Mouse (Mus musculus) CH12.LX (cell line): ENCODE measurements at regions not wholly inside any gene's neighbourhood (a gene's known extent, or its start where the extent isn't known, plus 50 kb on each side); places are given as distances from the start of the nearest gene placed in this dataset.

Source experiments
- DNase-seq: peaks from one replicate; pipeline ENCODE4 v3.0.0-alpha.2; 2013; ENCODE audit errors: extremely low read depth
- H3K27ac ChIP-seq: 2 replicates; pipeline ENCODE4 v1.5.1; 2012; ENCODE audit warnings: low read depth, mild to moderate bottlenecking, control low read depth, moderate library complexity; ENCODE audit not compliant: insufficient read depth
- H3K27me3 ChIP-seq: replicated peaks from 2 replicates; pipeline ENCODE3; 2012; ENCODE audit warnings: inconsistent platforms
- H3K36me3 ChIP-seq, 2 experiments: replicated peaks in 1 of 2; 2 replicates each; pipeline versions ENCODE3 to v1.6.1; 2012; ENCODE audit warnings: inconsistent platforms in 1 of 2, low read length in 1 of 2, mild to moderate bottlenecking in 1 of 2, mixed read lengths in 1 of 2, moderate library complexity in 1 of 2; ENCODE audit not compliant: control insufficient read depth in 1 of 2, insufficient read depth in 1 of 2
- H3K4me1 ChIP-seq, 2 experiments: 2 replicates each; pipeline ENCODE4 v1.6.1; 2012; ENCODE audit warnings: inconsistent platforms in 1 of 2, moderate library complexity in 1 of 2; ENCODE audit not compliant: insufficient read depth in 2 of 2, control insufficient read depth in 1 of 2
- H3K4me2 ChIP-seq: 2 replicates; pipeline ENCODE4 v1.6.1; 2012; ENCODE audit warnings: low read depth, mild to moderate bottlenecking, control low read depth; ENCODE audit not compliant: poor library complexity, insufficient read depth, severe bottlenecking
- H3K4me3 ChIP-seq, 3 experiments: fragments of 150-350 bp in 1 of 3; sonication (generic) in 1 of 3; replicated peaks in 1 of 3; 2 replicates each; pipeline versions ENCODE3 to v1.5.1; 2011 to 2012; ENCODE audit warnings: low read depth in 2 of 3, low read length in 2 of 3, mild to moderate bottlenecking in 2 of 3, moderate library complexity in 2 of 3, control low read depth in 1 of 3, improper control_type of control experiment in 1 of 3, inconsistent platforms in 1 of 3, mixed read lengths in 1 of 3; ENCODE audit not compliant: poor library complexity in 1 of 3
- H3K79me2 ChIP-seq: replicated peaks from 2 replicates; pipeline ENCODE4 v1.6.1; 2012; ENCODE audit warnings: mild to moderate bottlenecking, moderate library complexity; ENCODE audit not compliant: control insufficient read depth, poor library complexity, insufficient read depth, severe bottlenecking; ENCODE audit errors: extremely low read depth
- H3K9ac ChIP-seq: 2 replicates; pipeline ENCODE4 v1.6.1; 2012; ENCODE audit warnings: low read depth, mild to moderate bottlenecking, control low read depth, moderate library complexity; ENCODE audit not compliant: insufficient read depth
- H3K9me3 ChIP-seq: replicated peaks from 2 replicates; pipeline ENCODE3; 2012; ENCODE audit warnings: low read length, inconsistent platforms, mixed read lengths
- BHLHE40 ChIP-seq: IDR thresholded peaks from 2 replicates; pipeline ENCODE4 v1.6.1; 2011; ENCODE audit warnings: mild to moderate bottlenecking, low read depth, low read length, improper control_type of control experiment
- CHD1 ChIP-seq: IDR thresholded peaks from 2 replicates; pipeline ENCODE4 v1.6.1; 2012; ENCODE audit warnings: low read depth, low read length, improper control_type of control experiment, inconsistent platforms
- CHD2 ChIP-seq: IDR thresholded peaks from 2 replicates; pipeline ENCODE4 v1.6.1; 2011; ENCODE audit warnings: low read length, improper control_type of control experiment
- CTCF ChIP-seq, 2 experiments: IDR thresholded peaks in 1 of 2; conservative IDR thresholded peaks in 1 of 2; 2 replicates each; pipeline ENCODE4 v1.5.1; 2011 to 2012; ENCODE audit warnings: low read depth in 2 of 2, low read length in 2 of 2, improper control_type of control experiment in 1 of 2, inconsistent platforms in 1 of 2, mild to moderate bottlenecking in 1 of 2, moderate library complexity in 1 of 2
- E2F4 ChIP-seq: IDR thresholded peaks from 2 replicates; pipeline ENCODE4 v1.6.1; 2011; ENCODE audit warnings: low read depth, low read length, improper control_type of control experiment; ENCODE audit not compliant: insufficient replicate concordance
- EP300 ChIP-seq: IDR thresholded peaks from 2 replicates; pipeline ENCODE4 v1.6.1; 2011; ENCODE audit warnings: low read length, improper control_type of control experiment
- ETS1 ChIP-seq: conservative IDR thresholded peaks from 2 replicates; pipeline ENCODE4 v1.6.1; 2012; ENCODE audit warnings: low read depth, mild to moderate bottlenecking, inconsistent platforms, low read length, improper control_type of control experiment, moderate library complexity
- HCFC1 ChIP-seq: IDR thresholded peaks from 2 replicates; pipeline ENCODE4 v1.6.1; 2012; ENCODE audit warnings: low read depth, mild to moderate bottlenecking, inconsistent platforms, low read length, improper control_type of control experiment
- JUN ChIP-seq: IDR thresholded peaks from 2 replicates; pipeline ENCODE4 v1.6.1; 2011; ENCODE audit warnings: low read depth, mild to moderate bottlenecking, low read length, improper control_type of control experiment, moderate library complexity; ENCODE audit not compliant: insufficient read depth
- MXI1 ChIP-seq: IDR thresholded peaks from 2 replicates; pipeline ENCODE4 v1.6.1; 2011; ENCODE audit warnings: mild to moderate bottlenecking, low read depth, low read length, improper control_type of control experiment
- NRF1 ChIP-seq: IDR thresholded peaks from 2 replicates; pipeline ENCODE4 v1.6.1; 2014; ENCODE audit warnings: low read depth, mild to moderate bottlenecking, inconsistent platforms, low read length, improper control_type of control experiment, moderate library complexity
- PAX5 ChIP-seq: IDR thresholded peaks from 2 replicates; pipeline ENCODE4 v1.6.1; 2012; ENCODE audit warnings: low read length, inconsistent platforms, mixed read lengths
- POLR2AphosphoS2 ChIP-seq: IDR thresholded peaks from 2 replicates; pipeline ENCODE4 v1.6.1; 2011; ENCODE audit warnings: low read depth, low read length, improper control_type of control experiment
- RAD21 ChIP-seq: IDR thresholded peaks from 2 replicates; pipeline ENCODE4 v1.6.1; 2011; ENCODE audit warnings: low read depth, mild to moderate bottlenecking, low read length, improper control_type of control experiment, moderate library complexity
- SMC3 ChIP-seq: IDR thresholded peaks from 2 replicates; pipeline ENCODE4 v1.6.1; 2011; ENCODE audit warnings: low read depth, low read length, improper control_type of control experiment
- TCF12 ChIP-seq: IDR thresholded peaks from 2 replicates; pipeline ENCODE4 v1.6.1; 2014; ENCODE audit warnings: low read depth, mild to moderate bottlenecking, inconsistent platforms, low read length, improper control_type of control experiment
- UBTF ChIP-seq: IDR thresholded peaks from 2 replicates; pipeline ENCODE4 v1.6.1; 2012; ENCODE audit warnings: low read depth, mild to moderate bottlenecking, inconsistent platforms, low read length, improper control_type of control experiment, moderate library complexity
- USF1 ChIP-seq: IDR thresholded peaks from 2 replicates; pipeline ENCODE4 v1.6.1; 2014; ENCODE audit warnings: low read depth, mild to moderate bottlenecking, inconsistent platforms, low read length, improper control_type of control experiment
- ZC3H11A ChIP-seq: IDR thresholded peaks from 2 replicates; pipeline ENCODE4 v1.6.1; 2012; ENCODE audit warnings: low read depth, mild to moderate bottlenecking, inconsistent platforms, low read length, improper control_type of control experiment
- ZKSCAN1 ChIP-seq: IDR thresholded peaks from 2 replicates; pipeline ENCODE4 v1.6.1; 2012; ENCODE audit warnings: low read depth, inconsistent platforms, low read length, improper control_type of control experiment, borderline replicate concordance
- ZMIZ1 ChIP-seq: IDR thresholded peaks from 2 replicates; pipeline ENCODE4 v1.6.1; 2012; ENCODE audit warnings: low read depth, mild to moderate bottlenecking, inconsistent platforms, low read length, improper control_type of control experiment
- ZNF384 ChIP-seq: IDR thresholded peaks from 2 replicates; pipeline ENCODE4 v1.6.1; 2012; ENCODE audit warnings: low read depth, low read length, improper control_type of control experiment, inconsistent platforms
- dilution Hi-C: fragments of 300-500 bp; cut with MboI; formaldehyde crosslinking; loops from 2 replicates; pipeline ENCODE4 v1.14.3; 2020; ENCODE audit warnings: low sequenced_read_pairs; ENCODE audit not compliant: extremely low pct_unique_long_range_greater_than_20kb, extremely low pct_ligation_motif_present
- in situ Hi-C: fragments of 300-500 bp; cut with MboI; formaldehyde crosslinking; loops from 3 replicates; pipeline ENCODE4 v1.14.3; 2019; ENCODE audit warnings: low sequenced_read_pairs, low pct_ligation_motif_present, low pct_unique_long_range_greater_than_20kb, mixed read lengths

DNA sequence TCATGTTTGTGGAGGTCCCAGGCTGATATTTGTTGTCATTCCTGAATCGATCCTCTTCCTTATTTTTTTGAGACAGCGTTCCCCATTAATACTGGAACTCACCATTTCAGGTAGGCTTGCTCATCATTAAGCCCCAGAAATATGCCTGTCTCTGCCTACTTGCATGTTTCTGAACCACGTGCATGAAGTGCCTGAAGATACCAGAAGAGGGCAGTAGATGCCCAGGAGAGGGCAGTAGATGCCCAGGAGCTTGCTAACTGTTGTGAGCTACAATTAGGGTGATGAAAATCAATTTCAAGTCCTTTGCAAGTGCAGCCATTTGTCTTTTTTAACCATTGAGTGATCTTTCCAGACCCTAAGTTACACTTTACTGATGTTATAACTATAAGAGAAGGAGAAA, 871.6 kb upstream of the Ddx18 start:
- Histone ChIP-seq H3K9me3 (peaks cover 17% of the 10 kb centered on the region), H3K36me3 (no peaks in the 10 kb centered on the region), H3K4me3 (no peak overlapping the region)
- TF ChIP-seq RAD21 (peak; percentile 10), HCFC1 (no peak), CHD2 (no peak), CTCF (conservative IDR thresholded peaks at IDR 0.05 in 1 of 2, IDR thresholded peaks at IDR 0.05 in 1 of 2; ENCODE audit: low read depth in 2 of 2, low read length in 2 of 2) (peak in 1 of 2 experiments; percentile 6; a peak in 1 of 4 replicates), JUN (no peak), UBTF (no peak)
- TF ChIP-seq, all 38 proteins: peak for 2
- H3K79me2 ChIP-seq = no peaks in the 10 kb centered on the region
- H3K27ac ChIP-seq = no peak overlapping the region
- no peaks in the 10 kb centered on the region for H3K27me3 ChIP-seq
- H3K9ac ChIP-seq = no peak overlapping the region
- no peak overlapping the region for H3K4me2 ChIP-seq
- dilution Hi-C loops (no loop called here), in situ Hi-C loops (no loop called here)
- no peaks in the 10 kb centered on the region for H3K4me1 ChIP-seq
- DNase-seq = peak; percentile 0

DNA sequence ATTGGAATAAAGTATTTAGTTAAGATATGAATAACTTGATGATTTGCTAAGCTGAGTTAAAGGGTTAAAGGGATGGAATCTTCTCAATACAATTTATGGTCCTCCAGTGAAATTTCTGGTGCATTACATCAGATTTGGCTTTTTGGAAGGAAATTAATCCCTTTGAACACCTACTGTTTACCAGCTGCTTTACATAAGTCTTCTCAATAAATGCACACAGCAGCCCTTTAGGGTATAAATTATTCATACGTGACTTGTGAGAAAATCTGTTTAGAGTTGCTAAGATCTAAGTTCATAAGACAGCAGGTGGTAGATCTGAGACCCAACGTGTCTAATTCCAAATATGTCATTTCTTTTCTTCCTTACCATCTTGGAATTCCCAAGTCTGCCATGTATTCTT, 855.7 kb upstream of the Ddx18 start:
- no peaks in the 10 kb centered on the region for H3K36me3 ChIP-seq
- no peaks in the 10 kb centered on the region for H3K27me3 ChIP-seq
- in situ Hi-C loops = no loop called here
- dilution Hi-C loops = no loop called here
- no peaks in the 10 kb centered on the region for H3K79me2 ChIP-seq
- H3K4me3 ChIP-seq = no peak overlapping the region
- no peak for TF ChIP-seq USF1
- TF ChIP-seq SMC3 = no peak
- no peaks in the 10 kb centered on the region for H3K4me1 ChIP-seq
- no peak overlapping the region for H3K4me2 ChIP-seq
- no peak overlapping the region for H3K9ac ChIP-seq
- peaks cover 32% of the 10 kb centered on the region for H3K9me3 ChIP-seq
- no peak overlapping the region for H3K27ac ChIP-seq
- no peak for DNase-seq

DNA sequence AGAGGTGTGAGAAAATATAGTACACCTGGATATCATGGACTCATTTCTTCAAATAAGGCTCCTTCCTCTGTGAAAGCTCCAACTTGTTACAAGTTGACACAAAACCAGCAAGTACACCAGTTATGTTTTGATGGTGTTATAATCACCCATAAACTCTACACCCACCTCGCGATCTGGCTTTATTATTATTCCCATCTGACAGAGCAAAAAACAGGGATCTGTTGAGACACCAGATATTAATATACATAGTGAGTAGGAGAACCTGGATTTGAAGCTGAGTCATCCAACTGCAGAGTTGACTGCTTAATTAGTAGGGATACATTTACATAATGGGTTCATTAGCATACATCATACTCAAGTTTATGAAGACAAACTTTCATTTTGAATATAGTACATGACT, 828.6 kb upstream of the Ddx18 start:
- in situ Hi-C loops (no loop called here), dilution Hi-C loops (no loop called here)
- Histone ChIP-seq H3K27ac (no peak overlapping the region), H3K4me2 (no peak overlapping the region), H3K79me2 (no peaks in the 10 kb centered on the region), H3K9me3 (peaks cover 33% of the 10 kb centered on the region), H3K4me1 (no peaks in the 10 kb centered on the region), H3K36me3 (no peaks in the 10 kb centered on the region), H3K4me3 (no peak overlapping the region), H3K27me3 (no peaks in the 10 kb centered on the region), H3K9ac (no peak overlapping the region)
- TF ChIP-seq ZNF384 (no peak), CHD1 (no peak), ETS1 (no peak), ZKSCAN1 (no peak), NRF1 (no peak), E2F4 (no peak), MXI1 (no peak), ZC3H11A (no peak), ZMIZ1 (no peak), POLR2AphosphoS2 (no peak), EP300 (no peak), BHLHE40 (no peak), USF1 (no peak), TCF12 (no peak), PAX5 (no peak)
- no peak for DNase-seq
